Mouse (Mus musculus) limb, embryonic 13.5 days (tissue): ENCODE data around the gene Atp5d. TPM values are rescaled to one million over a fixed set of nuclear protein-coding genes. Genes with fewer than 3 reads are reported as not detected.

Experiments used
- ATAC-seq: fragments of 200-750 bp; cut with Nextera tagmentation; 2 replicates; pipeline ENCODE4 v1.8.0; 2017; ENCODE audit warnings: low read depth, moderate number of reproducible peaks, moderate TSS enrichment; ENCODE audit not compliant: low FRiP score
- H3K27ac ChIP-seq: fragments of 300-500 bp; sonication (generic); 2 replicates; pipeline ENCODE4 v1.5.1; 2015; ENCODE audit warnings: inconsistent platforms, mild to moderate bottlenecking, moderate library complexity
- H3K27me3 ChIP-seq: fragments of 300-500 bp; sonication (generic); 2 replicates; pipeline ENCODE4 v1.6.1; 2015; ENCODE audit warnings: mild to moderate bottlenecking, inconsistent platforms
- H3K36me3 ChIP-seq: fragments of 300-500 bp; sonication (generic); 2 replicates; pipeline ENCODE4 v1.6.1; 2015; ENCODE audit warnings: inconsistent platforms, mild to moderate bottlenecking, moderate library complexity
- H3K4me1 ChIP-seq: fragments of 300-500 bp; sonication (generic); 2 replicates; pipeline ENCODE4 v1.6.1; 2015; ENCODE audit warnings: inconsistent platforms
- H3K4me2 ChIP-seq: fragments of 300-500 bp; sonication (generic); replicated peaks from 2 replicates; pipeline ENCODE4 v1.6.1; 2015; ENCODE audit warnings: inconsistent platforms, mild to moderate bottlenecking, moderate library complexity
- H3K4me3 ChIP-seq: fragments of 300-500 bp; sonication (generic); 2 replicates; pipeline ENCODE4 v1.5.1; 2015; ENCODE audit warnings: moderate library complexity, mild to moderate bottlenecking, inconsistent platforms
- H3K9ac ChIP-seq: fragments of 300-500 bp; sonication (generic); 2 replicates; pipeline ENCODE4 v1.6.1; 2015; ENCODE audit warnings: mild to moderate bottlenecking, inconsistent platforms
- H3K9me3 ChIP-seq: fragments of 300-500 bp; sonication (generic); 2 replicates; pipeline ENCODE4 v1.6.1; 2016; ENCODE audit warnings: inconsistent platforms
- WGBS: fragments of 180-500 bp; shearing (Covaris S2); methylation state at CpG from one replicate; pipeline ENCODE4 v1.1.7; 2015; 5-methylcytosine and 5-hydroxymethylcytosine counted together
- polyA plus RNA-seq: library from polyadenylated mRNA; unstranded; fragments of >200 nt; fragmentation: Nextera tagmentation; extraction: Ambion mirVana; gene quantifications from 2 replicates; pipeline ENCODE4 v1.2.1, GENCODE M21; 2015

The Atp5d gene
- polyA plus RNA-seq, 1 experiment from 2014 or later = 456 TPM

DNA sequence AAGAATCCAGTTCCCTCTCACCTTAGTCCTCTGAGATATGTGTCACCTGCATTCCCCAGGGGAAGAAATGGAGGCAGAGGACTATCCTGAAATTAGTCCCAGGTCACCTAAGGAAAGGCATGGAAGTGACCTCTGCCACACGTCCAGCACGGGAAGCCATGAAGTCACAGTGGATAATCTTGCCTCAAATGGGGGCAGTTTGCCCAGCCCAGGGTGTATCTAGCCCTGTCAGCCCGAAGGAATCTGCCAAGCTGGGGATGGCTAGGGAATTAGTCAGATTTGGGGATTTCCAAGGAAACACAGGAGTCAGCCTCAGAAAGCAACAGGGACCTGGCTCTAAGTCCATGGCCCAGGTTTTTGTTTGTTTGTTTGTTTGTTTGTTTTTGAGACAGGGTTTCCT is 34.3 kb upstream of the Atp5d start:
- Histone ChIP-seq H3K9ac (no peak overlapping the region), H3K4me1 (peaks cover 29% of the 10 kb centered on the region), H3K36me3 (no peaks in the 10 kb centered on the region; the same call in 1 of the 2 replicates), H3K4me3 (no peak overlapping the region), H3K27ac (no peak overlapping the region), H3K27me3 (no peaks in the 10 kb centered on the region), H3K4me2 (no peak overlapping the region), H3K9me3 (no peaks in the 10 kb centered on the region)
- ATAC-seq = no peak
- WGBS = 80% methylated on average over 3 of the region's 3 CpGs

- Histone ChIP-seq H3K9ac (peak within 1 kb of the TSS; percentile 25; the same call in 1 of the 2 replicates), H3K9me3 (no peaks in the 10 kb centered on the region), H3K4me1 (peaks cover 21% of the 10 kb centered on the region), H3K4me2 (peak within 1 kb of the TSS; percentile 23), H3K4me3 (no peak within 1 kb of the TSS), H3K27me3 (no peaks in the 10 kb centered on the region), H3K36me3 (no peaks in the 10 kb centered on the region), H3K27ac (no peak within 1 kb of the TSS)
- 68% methylated on average over 5 of the region's 5 CpGs for WGBS
- ATAC-seq = no peak
These were observed 33.0 kb upstream of the Atp5d start, which contains the start of gene Sbno2 for GRCm38 (mm10) chr10:80105460-80105859. Gene Sbno2, minus strand, starts transcription at chr10:80105571.

DNA sequence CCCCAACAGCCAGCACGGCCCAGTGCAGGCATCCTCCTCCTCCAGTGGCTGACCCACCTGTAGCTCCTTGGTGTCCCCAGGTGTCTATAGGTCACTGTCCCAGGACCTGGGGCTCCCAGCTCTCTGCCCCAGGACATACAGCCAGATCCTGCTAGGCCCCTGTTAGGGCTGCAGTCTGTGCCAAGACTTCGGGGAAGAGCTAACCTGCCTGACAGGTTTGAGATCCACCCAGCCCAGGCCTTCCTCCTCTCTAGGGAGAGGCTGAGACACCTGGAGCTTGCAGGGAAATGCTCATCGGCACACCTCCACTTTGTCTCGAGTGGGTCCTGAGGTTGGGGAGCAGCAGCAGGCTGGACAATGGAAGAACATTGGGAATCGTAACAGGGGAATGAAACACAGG is 32.5 kb upstream of the Atp5d start:
- Histone ChIP-seq H3K36me3 (no peaks in the 10 kb centered on the region), H3K27ac (no peak overlapping the region), H3K9me3 (no peaks in the 10 kb centered on the region), H3K9ac (peak overlapping the region; percentile 25; the same call in 1 of the 2 replicates), H3K4me2 (no peak overlapping the region; the same call in 1 of the 2 replicates), H3K4me1 (peaks cover 16% of the 10 kb centered on the region), H3K27me3 (no peaks in the 10 kb centered on the region), H3K4me3 (no peak overlapping the region)
- ATAC-seq = no peak
- 66% methylated on average over 5 of the region's 5 CpGs for WGBS

- ATAC-seq = no peak
- 61% methylated on average over 6 of the region's 6 CpGs for WGBS
These were observed 30.8 kb upstream of the Atp5d start for GRCm38 (mm10) chr10:80107678-80108077.

GRCm38 (mm10) chr10:80114341-80115284 is 23.8 kb upstream of the Atp5d start:
- ATAC-seq = peak; percentile 63
- H3K9ac ChIP-seq = peak overlapping the region; percentile 64
- peak overlapping the region; percentile 66 for H3K4me2 ChIP-seq
- H3K4me3 ChIP-seq = peak overlapping the region; percentile 96
- H3K36me3 ChIP-seq = peaks cover 16% of the 10 kb centered on the region
- peaks cover 35% of the 10 kb centered on the region for H3K4me1 ChIP-seq
- WGBS = 3% methylated on average over 27 of the region's 27 CpGs
- H3K27me3 ChIP-seq = no peaks in the 10 kb centered on the region
- no peaks in the 10 kb centered on the region for H3K9me3 ChIP-seq
- H3K27ac ChIP-seq = peak overlapping the region; percentile 67

More at GRCm38 (mm10) chr10:80107678-80108077, 30.8 kb upstream of the Atp5d start:
- no peaks in the 10 kb centered on the region for H3K36me3 ChIP-seq
- H3K27ac ChIP-seq = no peak overlapping the region
- H3K4me2 ChIP-seq = no peak overlapping the region
- no peak overlapping the region for H3K9ac ChIP-seq
- H3K4me1 ChIP-seq = peaks cover 4% of the 10 kb centered on the region; the same call in 1 of the 2 replicates
- H3K9me3 ChIP-seq = no peaks in the 10 kb centered on the region
- H3K4me3 ChIP-seq = no peak overlapping the region
- no peaks in the 10 kb centered on the region for H3K27me3 ChIP-seq

DNA sequence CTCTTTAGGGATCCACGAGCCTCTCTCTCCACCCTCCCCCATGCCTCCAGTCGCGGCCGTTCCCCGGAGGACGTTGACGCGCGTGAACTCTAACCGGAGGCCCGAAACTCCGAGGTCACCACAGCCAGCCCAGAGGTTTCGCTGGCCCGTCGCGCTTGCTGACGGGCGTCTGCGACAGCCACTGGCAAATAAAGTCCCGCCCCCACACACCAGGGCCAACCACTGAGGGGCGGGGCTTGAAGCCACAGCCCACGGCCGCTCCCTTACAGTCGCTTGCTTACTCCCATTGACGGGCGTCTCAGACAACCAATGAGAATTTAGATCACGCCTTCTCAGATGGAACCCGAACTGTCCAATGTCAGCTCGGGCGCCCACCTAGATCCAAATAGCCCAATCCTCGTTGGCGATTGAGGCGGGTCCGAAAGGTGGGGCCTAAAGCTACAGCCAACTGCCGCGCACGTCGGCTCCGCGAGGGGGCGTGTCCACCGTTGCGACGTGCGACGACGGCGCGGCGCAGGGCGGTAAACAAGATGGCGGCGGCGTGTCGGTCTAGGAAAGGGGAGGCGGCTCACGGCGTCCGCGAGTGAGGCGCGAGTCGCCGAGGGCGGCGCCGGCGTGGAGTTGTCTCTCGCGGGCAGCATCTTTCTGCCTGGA is 23.0 kb upstream of the Atp5d start, which contains the start of gene Stk11:
TSS of gene Stk11 (plus strand) at position 514 of the 654 bp plus-strand sequence.
- peaks cover 41% of the 10 kb centered on the region for H3K4me1 ChIP-seq
- H3K4me2 ChIP-seq = peak within 1 kb of the TSS; percentile 96
- WGBS = under 1% methylated on average over 70 of the region's 70 CpGs
- peak within 1 kb of the TSS; percentile 85 for H3K27ac ChIP-seq
- peaks cover 24% of the 10 kb centered on the region for H3K36me3 ChIP-seq
- peak within 1 kb of the TSS; percentile 91 for H3K9ac ChIP-seq
- peak within 1 kb of the TSS; percentile 96 for H3K4me3 ChIP-seq
- peak; percentile 99 for ATAC-seq
- no peaks in the 10 kb centered on the region for H3K27me3 ChIP-seq
- no peaks in the 10 kb centered on the region; the same call in 1 of the 2 replicates for H3K9me3 ChIP-seq

- no peaks in the 10 kb centered on the region; the same call in 1 of the 2 replicates for H3K9me3 ChIP-seq
- peaks cover 41% of the 10 kb centered on the region for H3K4me1 ChIP-seq
- ATAC-seq = no peak
- H3K4me3 ChIP-seq = peak overlapping the region; percentile 96
- peak overlapping the region; percentile 85 for H3K27ac ChIP-seq
- H3K27me3 ChIP-seq = no peaks in the 10 kb centered on the region
- H3K4me2 ChIP-seq = peak overlapping the region; percentile 96
- peak overlapping the region; percentile 91 for H3K9ac ChIP-seq
- H3K36me3 ChIP-seq = peaks cover 30% of the 10 kb centered on the region
- WGBS = 0% methylated on average over 59 of the region's 63 CpGs
These were observed 22.5 kb upstream of the Atp5d start for GRCm38 (mm10) chr10:80115944-80116335.

DNA sequence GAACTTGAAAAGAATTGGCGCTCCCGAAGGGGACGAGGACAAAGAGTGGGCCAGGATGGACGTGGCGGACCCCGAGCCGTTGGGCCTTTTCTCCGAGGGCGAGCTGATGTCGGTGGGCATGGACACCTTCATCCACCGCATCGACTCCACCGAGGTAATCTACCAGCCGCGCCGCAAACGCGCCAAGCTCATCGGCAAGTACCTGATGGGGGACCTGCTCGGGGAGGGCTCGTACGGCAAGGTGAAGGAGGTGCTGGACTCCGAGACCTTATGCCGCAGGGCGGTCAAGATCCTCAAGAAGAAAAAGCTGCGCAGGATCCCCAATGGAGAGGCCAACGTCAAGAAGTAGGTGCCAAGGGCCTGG is 21.9 kb upstream of the Atp5d start:
- Histone ChIP-seq H3K4me3 (peak overlapping the region; percentile 96), H3K27me3 (no peaks in the 10 kb centered on the region), H3K9me3 (no peaks in the 10 kb centered on the region; the same call in 1 of the 2 replicates), H3K27ac (peak overlapping the region; percentile 44; the same call in 1 of the 2 replicates), H3K4me1 (peaks cover 41% of the 10 kb centered on the region), H3K9ac (peak overlapping the region; percentile 91), H3K4me2 (peak overlapping the region; percentile 96), H3K36me3 (peaks cover 36% of the 10 kb centered on the region)
- WGBS = under 1% methylated on average over 27 of the region's 27 CpGs
- ATAC-seq = no peak

GRCm38 (mm10) chr10:80116927-80117691 is 21.3 kb upstream of the Atp5d start:
- peak overlapping the region; percentile 44; the same call in 1 of the 2 replicates for H3K27ac ChIP-seq
- peak overlapping the region; percentile 96 for H3K4me2 ChIP-seq
- ATAC-seq = no peak
- no peaks in the 10 kb centered on the region; the same call in 1 of the 2 replicates for H3K9me3 ChIP-seq
- WGBS = 5% methylated on average over 30 of the region's 30 CpGs
- no peaks in the 10 kb centered on the region for H3K27me3 ChIP-seq
- H3K4me3 ChIP-seq = peak overlapping the region; percentile 96
- peak overlapping the region; percentile 91 for H3K9ac ChIP-seq
- peaks cover 41% of the 10 kb centered on the region for H3K4me1 ChIP-seq
- H3K36me3 ChIP-seq = peaks cover 41% of the 10 kb centered on the region

GRCm38 (mm10) chr10:80117736-80118135 is 20.7 kb upstream of the Atp5d start:
- WGBS = 43% methylated on average over 1 of the region's 1 CpGs
- peaks cover 46% of the 10 kb centered on the region for H3K36me3 ChIP-seq
- H3K27ac ChIP-seq = no peak overlapping the region; the same call in 1 of the 2 replicates

GRCm38 (mm10) chr10:80118552-80118951 is 19.9 kb upstream of the Atp5d start:
- Histone ChIP-seq H3K4me2 (peak overlapping the region; percentile 96), H3K9ac (peak overlapping the region; percentile 91; the same call in 1 of the 2 replicates), H3K27ac (no peak overlapping the region), H3K4me1 (peaks cover 41% of the 10 kb centered on the region), H3K9me3 (no peaks in the 10 kb centered on the region; the same call in 1 of the 2 replicates), H3K36me3 (peaks cover 52% of the 10 kb centered on the region), H3K4me3 (peak overlapping the region; percentile 96), H3K27me3 (no peaks in the 10 kb centered on the region)
- ATAC-seq = no peak
- WGBS = 79% methylated on average over 6 of the region's 6 CpGs

More at GRCm38 (mm10) chr10:80117736-80118135, 20.7 kb upstream of the Atp5d start:
- no peak for ATAC-seq
- Histone ChIP-seq H3K9me3 (no peaks in the 10 kb centered on the region; the same call in 1 of the 2 replicates), H3K4me3 (peak overlapping the region; percentile 96), H3K9ac (peak overlapping the region; percentile 91), H3K4me1 (peaks cover 41% of the 10 kb centered on the region), H3K27me3 (no peaks in the 10 kb centered on the region), H3K4me2 (peak overlapping the region; percentile 96)
